Mouse (Mus musculus): ENCODE results near the gene Gm20388. TPM values are rescaled to one million over a fixed set of nuclear protein-coding genes. Genes with fewer than 3 reads are reported as not detected.

The Gm20388 gene
- polyA plus RNA-seq, 1 experiment from 2014 or later: not detected

DNA sequence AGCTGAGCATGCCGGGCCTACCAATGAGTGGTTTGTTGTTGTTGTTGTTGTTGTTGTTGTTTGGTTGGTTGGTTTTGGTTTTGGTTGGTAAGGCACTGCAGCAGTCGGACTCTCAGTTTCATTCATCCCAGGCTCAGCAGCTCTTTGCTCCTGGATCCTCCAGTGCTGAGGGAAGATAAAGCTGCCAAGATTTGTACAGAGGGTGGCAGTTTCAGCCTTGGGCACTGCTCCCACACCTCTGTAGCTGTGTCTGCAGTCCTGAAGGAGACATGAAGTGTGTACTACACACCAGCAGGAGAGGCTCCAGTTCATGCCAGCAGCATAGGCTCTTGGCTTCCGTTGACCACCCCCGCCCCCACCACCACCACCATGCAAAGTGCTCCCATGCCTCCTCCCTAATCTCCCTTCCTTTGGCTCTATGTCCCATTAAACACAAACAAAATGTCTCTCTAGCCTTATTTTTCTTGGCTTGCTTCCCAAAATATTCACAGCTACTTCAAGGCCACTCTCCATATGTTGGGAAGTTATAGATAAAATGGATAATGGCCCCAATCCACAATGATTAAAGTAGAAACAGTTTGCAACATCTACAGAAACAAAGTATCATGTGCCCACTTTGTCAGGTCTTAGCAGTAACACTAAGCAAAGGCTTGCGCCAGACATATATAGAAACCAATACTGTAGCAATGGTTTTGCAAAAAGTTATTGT lies 3740.9 kb downstream of the Gm20388 start:
- Histone ChIP-seq H3K4me3 (no peak overlapping the region), H3K27me3 (replicated peaks) (peaks cover 66% of the 10 kb centered on the region), H3K36me3 (no peaks in the 10 kb centered on the region), H3K27ac (no peak overlapping the region), H3K4me1 (peaks cover 11% of the 10 kb centered on the region; the same call in 1 of the 2 replicates), H3K4me2 (no peak overlapping the region), H3K9me3 (replicated peaks) (no peaks in the 10 kb centered on the region), H3K9ac (no peak overlapping the region)
- WGBS (ENCODE audit: insufficient replicate concordance): 52% methylated on average over 5 of the region's 5 CpGs
- no peak for ATAC-seq

- 50% methylated on average over 4 of the region's 4 CpGs for WGBS (ENCODE audit: insufficient replicate concordance)
- Histone ChIP-seq H3K4me1 (peaks cover 11% of the 10 kb centered on the region; the same call in 1 of the 2 replicates), H3K27me3 (replicated peaks) (peaks cover 70% of the 10 kb centered on the region), H3K36me3 (no peaks in the 10 kb centered on the region), H3K9ac (no peak overlapping the region), H3K9me3 (replicated peaks) (no peaks in the 10 kb centered on the region), H3K27ac (no peak overlapping the region), H3K4me2 (no peak overlapping the region), H3K4me3 (no peak overlapping the region)
- ATAC-seq: no peak
These were observed 3742.0 kb downstream of the Gm20388 start for GRCm38 (mm10) chr8:123652641-123653040.

DNA sequence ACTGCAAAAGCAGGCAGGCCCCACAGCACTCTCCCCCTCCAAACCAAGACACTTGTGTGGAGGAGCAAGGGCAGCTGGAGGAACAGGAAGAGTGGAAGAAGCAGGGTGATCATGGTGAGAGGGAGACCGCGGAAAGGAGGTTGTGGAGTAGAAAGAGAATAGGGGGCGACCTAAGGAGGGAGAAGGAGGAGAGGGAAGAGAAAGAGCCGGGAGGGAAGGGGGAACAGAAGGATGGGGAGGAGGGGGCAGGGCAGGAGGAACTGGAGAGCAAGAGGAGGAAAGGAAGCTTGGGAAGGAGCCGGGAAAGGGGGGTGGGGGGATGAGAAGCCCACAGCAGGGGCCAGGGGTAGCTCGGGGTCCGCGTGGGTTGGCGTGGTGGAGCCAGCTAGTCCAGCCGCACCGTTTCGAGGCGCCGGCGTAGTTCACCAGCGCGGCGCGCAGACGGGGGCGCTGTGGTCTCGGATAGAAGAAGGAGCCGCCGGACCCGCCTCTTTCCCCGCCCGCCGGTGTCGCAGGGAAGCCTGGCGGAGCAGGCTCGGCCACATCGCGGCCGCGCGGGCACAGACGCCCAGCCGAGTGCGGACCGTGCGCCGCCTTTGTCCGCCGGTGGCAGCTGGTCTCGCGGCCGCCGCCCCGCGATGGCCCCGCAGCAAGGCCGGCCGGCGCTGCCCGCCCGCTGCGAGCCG lies 3742.8 kb downstream of the Gm20388 start, which contains the start of gene Rhou:
Gene Rhou (plus strand): TSS at position 622 of the 686 bp plus-strand sequence.
- Histone ChIP-seq H3K27me3 (replicated peaks) (peaks cover 73% of the 10 kb centered on the region), H3K4me3 (peak within 1 kb of the TSS; percentile 59), H3K9me3 (replicated peaks) (no peaks in the 10 kb centered on the region), H3K36me3 (peaks cover 2% of the 10 kb centered on the region; the same call in 1 of the 2 replicates), H3K9ac (peak within 1 kb of the TSS; percentile 60), H3K4me2 (peak within 1 kb of the TSS; percentile 68), H3K4me1 (peaks cover 11% of the 10 kb centered on the region; the same call in 1 of the 2 replicates), H3K27ac (peak within 1 kb of the TSS; percentile 65; the same call in 1 of the 2 replicates)
- WGBS (ENCODE audit: insufficient replicate concordance): 4% methylated on average over 56 of the region's 58 CpGs
- peak; percentile 51; the same call in 1 of the 2 replicates for ATAC-seq

DNA sequence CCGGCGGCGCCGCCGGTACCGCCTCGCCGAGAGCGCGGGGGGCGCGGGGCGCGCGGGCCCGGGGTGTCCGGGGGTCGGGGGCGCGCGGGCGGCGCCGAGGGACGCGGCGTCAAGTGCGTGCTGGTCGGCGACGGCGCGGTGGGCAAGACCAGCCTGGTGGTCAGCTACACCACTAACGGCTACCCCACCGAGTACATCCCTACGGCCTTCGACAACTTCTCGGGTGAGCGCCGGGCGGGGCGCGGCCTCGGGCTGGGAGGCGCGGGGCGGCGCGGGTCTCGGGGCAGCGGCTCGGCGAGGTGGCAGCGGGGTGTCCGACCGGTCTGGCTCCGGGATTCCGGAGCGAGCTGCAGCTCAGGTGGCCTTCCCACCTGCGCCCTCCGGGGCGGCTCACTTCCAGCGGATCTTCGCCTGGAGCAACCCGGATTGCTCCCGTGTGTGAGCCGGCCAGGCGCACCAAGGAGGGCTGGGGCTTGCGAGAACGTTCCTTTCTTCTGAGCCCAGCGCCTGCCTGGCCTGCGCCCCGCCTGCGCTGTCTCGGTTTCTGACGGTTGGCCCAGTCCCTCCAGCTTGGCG lies 3743.4 kb downstream of the Gm20388 start:
- no peaks in the 10 kb centered on the region for H3K9me3 ChIP-seq (replicated peaks)
- peak overlapping the region; percentile 65; the same call in 1 of the 2 replicates for H3K27ac ChIP-seq
- peak overlapping the region; percentile 59 for H3K4me3 ChIP-seq
- WGBS (ENCODE audit: insufficient replicate concordance): 3% methylated on average over 70 of the region's 77 CpGs
- H3K36me3 ChIP-seq: peaks cover 8% of the 10 kb centered on the region; the same call in 1 of the 2 replicates
- ATAC-seq: peak; percentile 30; the same call in 1 of the 2 replicates
- peak overlapping the region; percentile 60 for H3K9ac ChIP-seq
- H3K27me3 ChIP-seq (replicated peaks): peaks cover 69% of the 10 kb centered on the region
- peaks cover 11% of the 10 kb centered on the region; the same call in 1 of the 2 replicates for H3K4me1 ChIP-seq
- peak overlapping the region; percentile 68 for H3K4me2 ChIP-seq

DNA sequence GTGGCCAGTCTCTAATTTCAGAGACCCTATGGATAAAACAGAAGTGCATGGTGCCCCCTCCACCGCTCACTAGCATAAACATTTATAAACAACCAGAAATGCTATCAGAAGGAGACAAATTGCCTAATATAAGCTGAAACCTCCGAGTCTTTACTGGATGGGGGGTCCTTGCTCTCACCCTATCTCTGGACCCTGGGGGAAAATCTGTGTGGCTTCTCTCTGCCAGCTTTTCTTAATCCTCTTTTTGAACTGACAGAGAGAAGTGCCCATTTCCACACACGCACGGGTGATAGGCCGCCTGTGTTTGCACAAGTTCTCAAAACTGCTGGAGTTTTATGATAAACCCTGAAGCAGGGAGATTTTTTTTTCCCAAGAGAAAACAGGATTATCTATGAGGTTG lies 3744.1 kb downstream of the Gm20388 start:
- Histone ChIP-seq H3K9ac (no peak overlapping the region; the same call in 1 of the 2 replicates), H3K36me3 (peaks cover 8% of the 10 kb centered on the region; the same call in 1 of the 2 replicates), H3K4me2 (peak overlapping the region; percentile 68), H3K4me3 (peak overlapping the region; percentile 59), H3K9me3 (replicated peaks) (no peaks in the 10 kb centered on the region), H3K4me1 (peaks cover 11% of the 10 kb centered on the region; the same call in 1 of the 2 replicates), H3K27ac (0 out of 2 replicates have a peak overlapping the region, but pooled peaks have one; percentile 6), H3K27me3 (replicated peaks) (peaks cover 67% of the 10 kb centered on the region)
- no peak for ATAC-seq
- WGBS (ENCODE audit: insufficient replicate concordance): 31% methylated on average over 5 of the region's 5 CpGs

GRCm38 (mm10) chr8:123655351-123655779 lies 3744.7 kb downstream of the Gm20388 start:
- no peak for ATAC-seq

GRCm38 (mm10) chr8:123657826-123658225 lies 3747.2 kb downstream of the Gm20388 start:
- Histone ChIP-seq H3K4me2 (no peak overlapping the region), H3K4me1 (peaks cover 11% of the 10 kb centered on the region; the same call in 1 of the 2 replicates), H3K4me3 (no peak overlapping the region), H3K9me3 (replicated peaks) (no peaks in the 10 kb centered on the region), H3K27me3 (replicated peaks) (peaks cover 48% of the 10 kb centered on the region), H3K36me3 (peaks cover 15% of the 10 kb centered on the region; the same call in 1 of the 2 replicates), H3K27ac (no peak overlapping the region), H3K9ac (no peak overlapping the region)
- WGBS (ENCODE audit: insufficient replicate concordance): 69% methylated on average over 8 of the region's 8 CpGs
- ATAC-seq: no peak

More at GRCm38 (mm10) chr8:123655351-123655779, 3744.7 kb downstream of the Gm20388 start:
- Histone ChIP-seq H3K4me1 (peaks cover 11% of the 10 kb centered on the region; the same call in 1 of the 2 replicates), H3K27me3 (replicated peaks) (peaks cover 67% of the 10 kb centered on the region), H3K36me3 (peaks cover 8% of the 10 kb centered on the region; the same call in 1 of the 2 replicates), H3K9me3 (replicated peaks) (no peaks in the 10 kb centered on the region), H3K4me3 (peak overlapping the region; percentile 59), H3K9ac (peak overlapping the region; percentile 4; the same call in 1 of the 2 replicates), H3K4me2 (peak overlapping the region; percentile 68), H3K27ac (0 out of 2 replicates have a peak overlapping the region, but pooled peaks have one; percentile 6)
- 15% methylated on average over 8 of the region's 8 CpGs for WGBS (ENCODE audit: insufficient replicate concordance)

DNA sequence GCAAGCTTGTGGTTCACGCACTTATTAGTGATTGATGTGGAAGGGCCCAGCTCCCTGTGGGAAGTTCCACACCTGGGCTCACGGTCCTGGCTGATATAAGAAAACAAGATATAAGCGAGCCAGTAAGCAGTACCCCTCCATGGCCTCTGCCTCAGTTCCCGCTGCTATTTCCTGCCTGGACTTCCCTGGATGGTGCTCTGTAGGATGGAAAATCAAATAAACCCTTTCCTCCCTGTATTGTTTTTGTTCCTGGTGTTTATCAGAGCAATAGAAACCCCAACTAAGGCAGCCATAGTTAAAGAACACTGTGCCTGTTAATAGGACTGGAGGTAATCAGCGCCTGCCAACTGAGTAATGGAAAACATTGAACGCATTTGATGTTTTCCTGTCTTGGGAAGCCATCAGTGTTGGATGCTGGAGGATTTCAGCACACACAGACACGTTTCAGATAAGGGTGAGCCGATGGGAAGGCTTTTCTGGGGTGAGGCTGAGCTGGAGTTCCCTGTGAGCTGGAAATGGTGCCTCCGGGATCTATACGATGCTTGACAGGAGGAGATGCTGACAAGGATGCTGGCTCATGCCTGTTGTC lies 3748.9 kb downstream of the Gm20388 start:
- 64% methylated on average over 10 of the region's 10 CpGs for whole genome bisulfite sequencing (ENCODE audit: insufficient replicate concordance)
- no peak for ATAC-seq
- no peak overlapping the region for H3K4me3 ChIP-seq
- no peaks in the 10 kb centered on the region for H3K9me3 ChIP-seq (replicated peaks)
- H3K27me3 ChIP-seq (replicated peaks): peaks cover 31% of the 10 kb centered on the region
- H3K9ac ChIP-seq: no peak overlapping the region
- peaks cover 7% of the 10 kb centered on the region; the same call in 1 of the 2 replicates for H3K4me1 ChIP-seq
- peaks cover 15% of the 10 kb centered on the region; the same call in 1 of the 2 replicates for H3K36me3 ChIP-seq
- H3K27ac ChIP-seq: no peak overlapping the region
- H3K4me2 ChIP-seq: no peak overlapping the region

DNA sequence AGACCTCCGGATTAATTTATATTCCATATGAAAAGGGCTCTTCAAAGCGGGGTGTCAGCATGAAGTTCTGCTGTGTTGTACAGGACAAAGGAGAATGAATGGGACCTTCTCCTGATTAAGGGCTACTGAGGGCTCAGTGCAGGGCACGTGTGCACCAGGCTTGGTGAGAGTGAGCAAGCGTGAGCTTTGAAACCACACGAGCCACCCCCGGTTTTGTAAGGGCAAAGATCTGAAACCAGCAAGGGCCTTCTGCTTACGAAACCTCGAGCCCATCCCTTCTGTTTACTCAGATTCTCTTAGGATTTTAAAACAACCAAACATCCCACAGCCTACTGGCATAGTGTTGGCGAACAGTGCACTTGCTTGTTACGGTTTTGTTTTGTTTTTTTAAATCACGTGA lies 3750.9 kb downstream of the Gm20388 start:
- Histone ChIP-seq H3K9ac (no peak overlapping the region), H3K27me3 (replicated peaks) (peaks cover 11% of the 10 kb centered on the region), H3K4me1 (no peaks in the 10 kb centered on the region), H3K4me3 (no peak overlapping the region), H3K36me3 (peaks cover 15% of the 10 kb centered on the region; the same call in 1 of the 2 replicates), H3K9me3 (replicated peaks) (no peaks in the 10 kb centered on the region), H3K27ac (no peak overlapping the region), H3K4me2 (no peak overlapping the region)
- 67% methylated on average over 11 of the region's 11 CpGs for WGBS (ENCODE audit: insufficient replicate concordance)
- no peak for ATAC-seq

- 57% methylated on average over 6 of the region's 6 CpGs for WGBS (ENCODE audit: insufficient replicate concordance)
- H3K9me3 ChIP-seq (replicated peaks): no peaks in the 10 kb centered on the region
- H3K4me1 ChIP-seq: no peaks in the 10 kb centered on the region
- H3K27ac ChIP-seq: no peak overlapping the region
- H3K4me3 ChIP-seq: no peak overlapping the region
- H3K36me3 ChIP-seq: peaks cover 7% of the 10 kb centered on the region; the same call in 1 of the 2 replicates
- ATAC-seq: no peak
- H3K4me2 ChIP-seq: no peak overlapping the region
- H3K9ac ChIP-seq: no peak overlapping the region
- 0 out of 2 replicates have a peak, but pooled peaks cover 2% of the 10 kb centered on the region for H3K27me3 ChIP-seq (replicated peaks)
These were observed 3754.9 kb downstream of the Gm20388 start for GRCm38 (mm10) chr8:123665580-123665979.

GRCm38 (mm10) chr8:123666832-123667231 lies 3756.2 kb downstream of the Gm20388 start:
- peaks cover 5% of the 10 kb centered on the region for H3K4me1 ChIP-seq
- no peak overlapping the region for H3K9ac ChIP-seq
- H3K9me3 ChIP-seq (replicated peaks): no peaks in the 10 kb centered on the region
- WGBS (ENCODE audit: insufficient replicate concordance): 77% methylated on average over 1 of the region's 1 CpGs
- no peak overlapping the region for H3K4me3 ChIP-seq
- H3K27me3 ChIP-seq (replicated peaks): 0 out of 2 replicates have a peak, but pooled peaks cover 9% of the 10 kb centered on the region
- no peak overlapping the region for H3K4me2 ChIP-seq
- no peak overlapping the region for H3K27ac ChIP-seq
- no peak for ATAC-seq
- peaks cover 4% of the 10 kb centered on the region; the same call in 1 of the 2 replicates for H3K36me3 ChIP-seq

All from liver, embryonic 12.5 days (tissue).